Mouse (Mus musculus): ENCODE measurements around the gene Setd3. TPM values are rescaled to one million over a fixed set of nuclear protein-coding genes. Genes with fewer than 3 reads are reported as not detected.
A peak's percentile ranks its signal among the peaks of the same experiment; 100 is the strongest.

The Setd3 gene
- total RNA-seq, 2 experiments from 2014 or later: 101 to 127 TPM

DNA sequence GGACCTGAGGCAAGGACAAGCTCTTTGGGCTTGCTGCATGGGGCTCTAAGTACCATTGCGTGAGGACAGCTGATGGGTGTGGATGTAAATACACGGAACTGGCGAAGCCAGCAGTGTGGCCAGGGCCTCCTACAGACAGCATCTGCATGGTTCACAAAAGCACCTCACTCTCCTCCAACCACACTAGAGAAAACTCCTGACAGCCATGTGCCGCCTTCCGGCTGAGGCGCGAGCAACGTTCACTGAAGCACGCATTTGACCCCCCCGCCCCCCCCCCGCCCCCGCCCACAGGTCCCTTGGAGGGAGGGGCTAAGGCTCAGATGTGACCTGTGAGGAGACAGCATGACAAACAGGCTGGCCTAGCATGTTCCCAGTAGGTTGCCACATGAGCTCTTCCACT is 25.9 kb upstream of the Setd3 start:
- DNase-seq (ENCODE audit: low spot score in 2 of 2): no peak

DNA sequence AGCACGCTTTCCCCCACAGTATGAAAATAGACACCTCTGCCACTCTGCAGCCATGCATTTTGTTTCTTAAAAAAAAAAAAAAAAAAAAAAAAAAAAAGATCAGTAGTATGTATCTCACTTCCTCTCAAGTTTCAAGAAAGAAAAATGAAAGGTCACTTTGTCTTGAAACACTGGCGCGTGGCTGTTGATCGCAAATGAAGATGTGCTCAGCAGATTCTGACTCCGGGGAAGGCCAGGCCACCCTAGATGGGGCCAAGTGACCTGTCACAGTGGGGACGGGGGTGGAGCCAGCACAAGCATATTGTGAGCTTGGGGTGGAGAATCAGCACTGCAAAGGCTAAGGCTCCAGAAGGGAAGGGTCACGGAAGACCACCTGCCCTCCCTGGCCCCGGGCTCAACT is 24.8 kb upstream of the Setd3 start:
- no peak for DNase-seq (ENCODE audit: low spot score in 2 of 2)

DNA sequence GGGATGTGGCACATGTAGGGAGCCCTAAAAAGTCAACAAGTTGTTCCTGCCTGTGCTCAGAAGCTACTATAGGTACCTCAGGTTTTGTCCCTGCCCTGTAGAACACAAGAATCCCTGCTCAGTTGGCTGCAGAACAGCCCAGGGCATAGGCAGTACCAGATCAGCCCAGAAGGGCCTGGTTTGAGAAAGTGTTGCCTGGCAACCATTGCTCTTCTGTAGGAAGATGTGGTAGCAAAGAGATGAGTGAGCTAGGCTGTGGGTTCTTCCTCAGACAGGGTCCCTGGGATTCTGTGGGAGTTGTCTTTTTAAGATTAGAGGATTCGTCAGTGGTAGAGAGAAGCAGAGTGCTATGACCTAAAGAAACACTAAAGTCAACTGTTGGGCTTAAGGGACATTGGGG is 21.0 kb upstream of the Setd3 start:
- DNase-seq (ENCODE audit: low spot score in 2 of 2): no peak

DNA sequence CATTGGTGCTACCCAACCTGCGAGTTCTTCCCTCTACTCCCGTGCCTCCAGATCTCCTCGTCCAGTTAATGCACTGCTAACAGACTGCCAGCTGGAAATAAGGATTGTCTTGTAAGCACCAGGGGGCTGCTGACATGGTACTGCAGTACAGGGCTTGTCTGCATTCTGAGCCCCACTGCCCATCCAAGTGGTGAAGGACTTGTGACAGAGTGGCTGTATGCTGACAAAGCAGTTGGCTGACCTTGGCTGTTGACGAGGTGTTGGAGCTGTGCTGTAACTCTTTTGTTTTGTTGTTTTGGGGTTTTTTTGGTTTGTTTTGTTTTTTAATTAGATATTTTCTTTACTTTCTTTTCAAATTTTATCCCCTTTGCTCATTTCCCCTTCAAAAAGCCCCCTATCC is 19.3 kb upstream of the Setd3 start:
- DNase-seq (ENCODE audit: low spot score in 2 of 2): no peak

DNA sequence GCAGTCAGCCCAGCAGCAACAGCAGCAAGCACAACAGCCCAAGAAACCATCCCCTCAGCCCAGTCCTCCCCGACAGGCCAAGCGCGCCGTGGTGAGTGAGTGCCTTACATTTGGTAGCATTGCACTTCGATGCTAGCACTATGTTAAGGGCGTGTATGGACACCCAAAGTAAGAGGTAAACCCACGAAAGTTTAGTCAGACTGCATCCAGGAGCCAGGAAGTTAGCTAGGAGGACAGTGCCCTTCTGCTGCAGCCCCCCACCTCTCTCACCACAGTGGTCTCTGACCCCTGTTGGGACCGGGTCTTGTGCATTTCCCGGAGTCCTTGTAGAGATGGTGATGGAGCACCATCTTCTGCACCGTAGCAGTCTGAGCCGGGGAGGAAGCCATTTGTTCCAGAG is 16.6 kb upstream of the Setd3 start:
- DNase-seq (ENCODE audit: low spot score in 2 of 2): no peak

GRCm38 (mm10) chr12:108193878-108194277 is 14.8 kb upstream of the Setd3 start:
- no peak for DNase-seq (ENCODE audit: low spot score in 2 of 2)

- no peak for DNase-seq (ENCODE audit: low spot score in 2 of 2)
Measured at GRCm38 (mm10) chr12:108187541-108188091, 8.5 kb upstream of the Setd3 start.

- DNase-seq (ENCODE audit: low spot score in 2 of 2): no peak
Measured at GRCm38 (mm10) chr12:108181716-108182115, 2.6 kb upstream of the Setd3 start.

GRCm38 (mm10) chr12:108179321-108180266 is 480 bp upstream of the Setd3 start, which contains the start of gene Ccnk:
Ccnk (plus strand) TSS chr12:108179579.
- DNase-seq (ENCODE audit: low spot score in 2 of 2): peak; percentile 94 to 96

DNA sequence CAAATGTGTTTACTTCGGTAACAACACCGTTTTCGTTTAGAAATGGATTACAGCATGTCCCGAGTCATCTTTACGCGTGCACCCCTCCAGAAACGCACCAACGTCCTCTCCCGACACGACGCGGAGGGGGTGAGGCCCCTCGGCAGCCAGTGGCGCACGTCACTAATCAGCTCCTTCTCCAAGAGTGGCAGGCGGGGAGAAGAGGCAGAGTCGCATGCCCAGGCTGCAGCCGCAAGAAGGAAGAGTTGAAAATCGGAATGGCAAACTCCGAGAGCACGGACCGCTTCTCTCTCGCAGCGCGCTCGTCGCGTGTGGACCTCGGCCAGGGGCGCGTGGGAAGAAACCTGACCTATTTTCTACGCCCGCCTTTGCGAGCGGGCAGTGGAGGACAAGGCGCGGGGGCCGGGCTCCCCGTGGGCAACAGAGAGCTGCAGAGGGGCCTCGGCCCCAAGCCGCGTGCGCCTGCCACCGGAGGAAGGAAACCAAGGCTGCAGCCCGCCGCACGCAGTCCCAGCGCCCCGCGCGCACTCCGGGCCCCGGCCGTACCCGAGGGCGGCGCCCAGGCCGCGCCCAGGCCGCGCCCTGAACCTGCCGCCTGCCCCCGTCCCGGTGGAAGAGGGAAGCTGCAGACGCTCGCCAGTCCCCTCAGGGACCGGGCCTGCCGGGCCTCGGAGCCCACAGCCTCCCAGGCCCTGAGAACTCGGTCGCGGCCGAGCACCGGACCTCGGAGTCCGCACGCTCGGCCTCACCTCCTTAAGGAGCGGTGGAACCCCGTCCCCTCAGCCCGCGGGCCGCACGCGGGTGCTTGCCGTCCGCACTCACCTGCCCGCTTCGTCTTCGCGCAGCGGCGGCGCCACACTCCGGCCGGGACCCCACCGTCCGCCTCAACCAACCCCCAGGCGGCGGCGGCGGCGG is 526 bp downstream of the Setd3 start:
- peak; percentile 49 to 59 for DNase-seq (ENCODE audit: low spot score in 2 of 2)

DNA sequence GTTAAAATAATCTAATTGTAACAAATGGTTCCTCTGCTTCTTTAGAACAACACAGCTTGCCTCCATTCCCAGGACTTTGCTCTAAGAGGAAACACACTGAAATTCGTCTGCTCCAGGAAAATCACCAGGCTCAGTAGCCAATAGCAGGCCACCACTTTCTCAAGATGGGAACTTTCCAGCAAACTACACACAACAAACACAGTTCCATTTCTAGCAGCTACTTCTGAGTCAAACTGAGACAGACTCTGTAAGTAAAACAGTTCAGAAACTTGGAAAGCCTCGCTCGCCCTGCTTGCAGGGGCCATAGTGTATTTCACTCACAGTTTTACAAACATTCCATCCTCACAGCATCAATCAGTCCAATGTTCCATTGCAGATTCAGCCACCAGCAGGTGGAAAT is 2.7 kb downstream of the Setd3 start:
- DNase-seq (ENCODE audit: low spot score in 2 of 2): no peak

DNA sequence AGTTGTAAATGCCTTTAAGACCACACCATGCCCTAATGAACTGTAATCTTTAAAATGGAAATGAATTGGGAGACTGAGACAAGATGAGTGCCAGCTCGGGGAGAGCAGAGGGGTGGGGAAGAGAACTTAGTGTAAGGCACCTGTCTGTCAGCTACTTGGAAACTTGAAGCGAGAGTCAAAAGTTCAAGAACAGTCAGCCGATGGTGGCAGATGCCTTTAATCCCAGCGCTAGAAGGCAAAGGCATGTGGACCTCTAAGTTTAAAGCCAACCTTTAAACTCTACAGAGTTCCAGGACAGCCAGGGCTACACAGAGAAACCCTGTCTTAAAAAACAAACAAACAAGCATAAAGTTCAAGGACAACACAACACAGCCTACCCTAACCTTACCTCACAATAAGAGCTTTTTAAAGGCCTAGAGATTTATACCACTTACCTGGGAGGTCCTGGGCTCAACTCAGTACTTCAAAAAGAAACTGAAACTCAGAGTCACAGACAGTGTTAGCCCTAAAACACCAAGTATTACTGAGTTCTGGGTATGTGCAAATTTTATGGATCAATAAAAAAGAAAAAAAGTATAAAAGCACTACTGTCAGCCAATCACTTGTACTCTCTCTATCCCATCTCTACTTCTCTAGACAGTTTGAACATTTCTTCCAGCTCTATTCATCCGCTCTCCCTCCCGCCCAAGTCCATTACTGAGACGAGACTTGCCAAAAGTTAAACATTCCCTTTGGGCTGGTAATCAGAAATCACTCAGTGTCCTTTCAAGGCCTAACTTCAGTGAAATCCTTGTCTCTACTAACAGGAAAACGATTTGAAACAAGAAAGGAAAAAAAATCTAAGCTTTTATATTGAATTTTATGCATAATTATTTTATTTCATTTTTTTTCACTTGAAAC is 4.3 kb downstream of the Setd3 start:
- DNase-seq (ENCODE audit: low spot score in 2 of 2): no peak

- no peak for DNase-seq (ENCODE audit: low spot score in 2 of 2)
Measured at GRCm38 (mm10) chr12:108172639-108173038, 6.5 kb downstream of the Setd3 start.

DNA sequence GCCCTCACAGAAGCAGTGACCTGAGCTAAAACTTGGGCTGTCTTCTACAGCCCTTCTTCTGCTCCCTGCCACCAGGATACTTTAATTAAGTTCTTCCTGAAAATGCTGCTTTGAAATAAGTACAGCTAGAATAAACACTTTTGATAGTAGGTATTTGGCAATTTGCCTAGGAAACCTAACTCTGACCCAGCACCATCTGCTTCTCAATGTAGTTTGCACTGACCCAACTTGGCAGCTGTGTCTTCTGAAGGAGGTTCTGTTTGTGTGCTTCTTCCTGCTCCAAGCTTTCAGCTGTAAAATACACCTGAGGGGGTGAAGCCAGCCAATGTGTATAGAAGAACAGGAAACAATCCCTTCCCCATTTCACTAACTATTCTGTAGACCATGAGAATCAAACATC is 7.8 kb downstream of the Setd3 start:
- DNase-seq (ENCODE audit: low spot score in 2 of 2): no peak

- DNase-seq (ENCODE audit: low spot score in 2 of 2): no peak
Measured at GRCm38 (mm10) chr12:108170467-108170866, 8.6 kb downstream of the Setd3 start.

GRCm38 (mm10) chr12:108168909-108169308 is 10.2 kb downstream of the Setd3 start:
- no peak for DNase-seq (ENCODE audit: low spot score in 2 of 2)

DNA sequence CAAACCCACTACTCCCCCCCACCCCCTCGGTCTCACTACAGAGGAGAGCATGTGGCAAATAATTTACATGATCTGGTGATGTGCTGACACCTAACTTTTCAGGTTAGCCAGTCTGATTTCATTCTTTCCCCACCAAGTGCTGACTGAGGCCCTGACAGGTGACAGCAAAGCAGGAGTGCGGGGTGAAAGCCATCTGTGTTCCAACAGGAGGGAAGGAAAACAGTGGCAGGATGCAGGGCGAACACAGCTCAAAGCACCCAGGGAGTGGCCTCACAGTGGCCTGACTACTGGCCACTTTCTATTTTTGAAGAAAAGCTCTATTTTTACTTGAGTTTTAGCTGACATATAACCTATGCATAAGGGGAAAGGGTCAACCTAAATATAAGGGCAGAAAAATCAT is 15.4 kb downstream of the Setd3 start:
- DNase-seq (ENCODE audit: low spot score in 2 of 2): no peak

GRCm38 (mm10) chr12:108162036-108162435 is 17.1 kb downstream of the Setd3 start:
- DNase-seq (ENCODE audit: low spot score in 2 of 2): no peak

DNA sequence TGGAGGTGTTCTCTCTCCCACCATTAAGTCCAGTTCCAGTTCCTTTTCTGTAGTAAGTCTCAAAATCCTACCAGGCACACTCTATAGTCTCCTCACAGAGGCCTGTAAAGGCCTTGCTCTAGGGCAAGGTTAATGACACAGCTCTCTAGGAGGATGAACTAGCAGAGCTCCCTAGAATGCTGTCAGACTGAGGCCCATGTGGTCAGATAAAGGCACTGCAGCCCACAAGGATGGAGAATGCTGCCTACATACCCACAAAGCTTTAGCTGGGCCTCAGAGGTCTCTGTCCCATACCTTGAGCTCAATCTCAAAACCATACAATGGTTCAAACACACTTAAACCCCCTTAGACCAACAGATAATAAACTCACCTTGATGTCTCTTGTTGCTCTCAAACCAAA is 19.3 kb downstream of the Setd3 start:
- no peak for DNase-seq (ENCODE audit: low spot score in 2 of 2)

- no peak for DNase-seq (ENCODE audit: low spot score in 2 of 2)
Measured at GRCm38 (mm10) chr12:108152743-108153142, 26.4 kb downstream of the Setd3 start.

Data from adrenal gland, adult 18-20 months (tissue).